Mouse (Mus musculus) kidney, postnatal 0 days (tissue): ENCODE measurements around the gene Ptprk. TPM values are rescaled to one million over a fixed set of nuclear protein-coding genes. Genes with fewer than 3 reads are reported as not detected.

Experiments
- ATAC-seq: fragments of 200-750 bp; cut with Nextera tagmentation; replicated peaks from 2 replicates; pipeline ENCODE4 v1.8.0; 2017; ENCODE audit warnings: low read depth, moderate number of reproducible peaks, moderate TSS enrichment, moderate library complexity; ENCODE audit not compliant: low FRiP score
- DNase-seq: peaks from one replicate; pipeline ENCODE4 v3.0.0-alpha.2; 2016; ENCODE audit warnings: low spot score
- H3K27ac ChIP-seq: fragments of 300-500 bp; sonication (generic); 2 replicates; pipeline ENCODE4 v1.5.1; 2014; ENCODE audit warnings: mild to moderate bottlenecking
- H3K27me3 ChIP-seq: fragments of 300-500 bp; sonication (generic); 2 replicates; pipeline ENCODE4 v1.6.1; 2014; ENCODE audit warnings: low read length, mixed read lengths; ENCODE audit not compliant: insufficient read depth
- H3K36me3 ChIP-seq: fragments of 300-500 bp; sonication (generic); 2 replicates; pipeline ENCODE4 v1.6.1; 2014; ENCODE audit warnings: low read length, mixed read lengths; ENCODE audit not compliant: insufficient read depth
- H3K4me1 ChIP-seq: fragments of 300-500 bp; sonication (generic); replicated peaks from 2 replicates; pipeline ENCODE4 v1.6.1; 2014; ENCODE audit warnings: antibody characterized with exemption, low read length, mixed read lengths; ENCODE audit not compliant: insufficient read depth
- H3K4me2 ChIP-seq: fragments of 300-500 bp; sonication (generic); 2 replicates; pipeline ENCODE4 v1.6.1; 2014; ENCODE audit warnings: mild to moderate bottlenecking, low read length, moderate library complexity, mixed read lengths
- H3K4me3 ChIP-seq: fragments of 300-500 bp; sonication (generic); replicated peaks from 2 replicates; pipeline ENCODE4 v1.5.1; 2014; ENCODE audit warnings: low read depth, low read length
- H3K9ac ChIP-seq: fragments of 300-500 bp; sonication (generic); 2 replicates; pipeline ENCODE4 v1.6.1; 2014; ENCODE audit warnings: low read depth, low read length
- H3K9me3 ChIP-seq: fragments of 300-500 bp; sonication (generic); replicated peaks from 2 replicates; pipeline ENCODE4 v1.6.1; 2016; ENCODE audit warnings: low read length, inconsistent platforms, mixed read lengths
- CTCF ChIP-seq: IDR thresholded peaks from 2 replicates; pipeline ENCODE4 v1.5.1; 2016; ENCODE audit warnings: antibody characterized with exemption, low read depth, mild to moderate bottlenecking, moderate library complexity
- WGBS: fragments of 180-500 bp; shearing (Covaris S2); extraction: QIAGEN DNeasy Blood & Tissue Kit; methylation state at CpG from one replicate; pipeline ENCODE4 v1.1.7; 2014; 5-methylcytosine and 5-hydroxymethylcytosine counted together
- polyA plus RNA-seq: library from polyadenylated mRNA; unstranded; fragments of >200 nt; fragmentation: Nextera tagmentation; extraction: Ambion mirVana; gene quantifications from 2 replicates; pipeline ENCODE4 v1.2.1, GENCODE M21; 2015

Ptprk gene
- polyA plus RNA-seq, 1 experiment from 2014 or later = 24.5 TPM

GRCm38 (mm10) chr10:28306451-28307086 lies 231.9 kb downstream of the Ptprk start:
- Histone ChIP-seq H3K4me1 (no peaks in the 10 kb centered on the region), H3K4me2 (no peak overlapping the region), H3K27ac (no peak overlapping the region), H3K9ac (no peak overlapping the region), H3K9me3 (no peaks in the 10 kb centered on the region), H3K4me3 (no peak overlapping the region), H3K27me3 (no peaks in the 10 kb centered on the region), H3K36me3 (no peaks in the 10 kb centered on the region)
- TF ChIP-seq CTCF = no peak
- DNase-seq = no peak
- ATAC-seq = no peak
- WGBS = 74% methylated on average over 6 of the region's 6 CpGs

- H3K27ac ChIP-seq = no peak overlapping the region
- no peak overlapping the region for H3K4me3 ChIP-seq
- 21% methylated on average over 1 of the region's 1 CpGs for whole genome bisulfite sequencing
- H3K4me2 ChIP-seq = no peak overlapping the region
- peak; percentile 44 for DNase-seq
- H3K36me3 ChIP-seq = no peaks in the 10 kb centered on the region
- ATAC-seq = peak; percentile 49; the same call in 1 of the 2 replicates
- no peaks in the 10 kb centered on the region for H3K4me1 ChIP-seq
- no peak for TF ChIP-seq CTCF
- H3K9ac ChIP-seq = no peak overlapping the region
- H3K27me3 ChIP-seq = no peaks in the 10 kb centered on the region
- H3K9me3 ChIP-seq = no peaks in the 10 kb centered on the region
Measured at GRCm38 (mm10) chr10:28311369-28311768, 236.7 kb downstream of the Ptprk start.

GRCm38 (mm10) chr10:28322995-28323394 lies 248.4 kb downstream of the Ptprk start:
- DNase-seq (no peak), ATAC-seq (no peak)
- Histone ChIP-seq H3K4me2 (no peak overlapping the region), H3K27me3 (no peaks in the 10 kb centered on the region), H3K9ac (no peak overlapping the region), H3K4me3 (no peak overlapping the region), H3K27ac (no peak overlapping the region), H3K9me3 (no peaks in the 10 kb centered on the region), H3K4me1 (no peaks in the 10 kb centered on the region), H3K36me3 (no peaks in the 10 kb centered on the region)
- no peak for TF ChIP-seq CTCF
- 74% methylated on average over 2 of the region's 2 CpGs for WGBS

GRCm38 (mm10) chr10:28335232-28335631 lies 260.6 kb downstream of the Ptprk start:
- 88% methylated on average over 5 of the region's 5 CpGs for WGBS
- Histone ChIP-seq H3K4me2 (no peak overlapping the region), H3K9me3 (no peaks in the 10 kb centered on the region), H3K27me3 (no peaks in the 10 kb centered on the region), H3K27ac (no peak overlapping the region), H3K4me3 (no peak overlapping the region), H3K4me1 (no peaks in the 10 kb centered on the region), H3K9ac (no peak overlapping the region), H3K36me3 (no peaks in the 10 kb centered on the region)
- ATAC-seq (no peak), DNase-seq (no peak)
- no peak for TF ChIP-seq CTCF

GRCm38 (mm10) chr10:28338536-28338935 lies 263.9 kb downstream of the Ptprk start:
- TF ChIP-seq CTCF = no peak
- no peaks in the 10 kb centered on the region for H3K4me1 ChIP-seq

GRCm38 (mm10) chr10:28345196-28345681 lies 270.6 kb downstream of the Ptprk start:
- ATAC-seq (no peak), DNase-seq (no peak)
- Histone ChIP-seq H3K4me3 (no peak overlapping the region), H3K4me2 (no peak overlapping the region), H3K27me3 (no peaks in the 10 kb centered on the region), H3K27ac (no peak overlapping the region), H3K9me3 (no peaks in the 10 kb centered on the region), H3K4me1 (no peaks in the 10 kb centered on the region), H3K9ac (no peak overlapping the region), H3K36me3 (no peaks in the 10 kb centered on the region)
- no peak for TF ChIP-seq CTCF
- 94% methylated on average over 8 of the region's 8 CpGs for WGBS

More at GRCm38 (mm10) chr10:28338536-28338935, 263.9 kb downstream of the Ptprk start:
- Histone ChIP-seq H3K36me3 (no peaks in the 10 kb centered on the region), H3K9me3 (no peaks in the 10 kb centered on the region), H3K9ac (no peak overlapping the region), H3K27me3 (no peaks in the 10 kb centered on the region), H3K4me2 (no peak overlapping the region), H3K27ac (no peak overlapping the region), H3K4me3 (no peak overlapping the region)
- DNase-seq (no peak), ATAC-seq (no peak)
- 48% methylated on average over 5 of the region's 5 CpGs for WGBS
